Mouse (Mus musculus) cerebellum, postnatal 4 days (tissue): Measurements from ENCODE around the gene Mical3.
A peak's percentile ranks its signal among the peaks of the same experiment; 100 is the strongest.

ENCODE experiments used
- DNase-seq, 2 experiments: peaks; one replicate each; pipeline ENCODE4 v3.0.0; 2022; ENCODE audit warnings: low spot score in 2 of 2, mixed read lengths in 1 of 2

Mical3 gene

DNA sequence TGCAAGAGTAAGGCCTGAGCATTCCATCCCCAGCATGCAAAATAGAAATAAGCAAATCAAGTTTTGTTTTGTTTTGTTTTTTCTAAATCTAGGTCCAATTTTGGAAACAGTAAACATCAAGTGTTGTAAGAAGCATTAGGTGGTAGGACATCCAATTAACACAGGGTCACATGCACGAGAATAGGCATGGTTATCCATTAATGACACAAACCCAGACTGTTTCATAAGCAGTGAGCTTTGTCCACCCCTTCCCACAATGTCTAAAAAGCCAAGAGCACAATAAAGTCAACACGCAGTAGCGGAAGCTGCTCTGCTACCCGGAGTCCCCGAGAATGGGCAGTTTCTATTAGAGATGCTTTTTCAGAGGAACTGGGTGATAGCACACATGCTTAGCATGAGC is 225.7 kb downstream of the Mical3 start:
- DNase-seq, result no peak

DNA sequence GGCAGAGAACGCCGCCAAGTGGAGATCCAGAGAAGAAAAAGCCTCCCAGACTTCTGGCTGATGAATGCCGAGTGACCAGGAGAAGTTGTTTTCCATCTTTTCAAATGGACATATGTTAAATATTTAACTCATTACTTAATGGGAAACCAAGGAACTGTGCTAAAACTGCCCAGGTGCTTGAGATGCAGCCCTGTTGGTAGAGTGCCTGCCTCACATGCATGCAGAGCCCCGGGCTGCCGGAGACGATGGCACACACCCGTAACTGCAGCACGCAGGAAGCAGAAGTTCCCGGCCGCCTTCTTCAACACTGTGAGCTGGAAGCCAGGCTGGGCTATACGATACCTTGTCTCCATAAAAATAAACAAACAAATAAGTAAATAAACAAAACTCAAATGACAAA is 226.8 kb downstream of the Mical3 start:
- no peak for DNase-seq

DNA sequence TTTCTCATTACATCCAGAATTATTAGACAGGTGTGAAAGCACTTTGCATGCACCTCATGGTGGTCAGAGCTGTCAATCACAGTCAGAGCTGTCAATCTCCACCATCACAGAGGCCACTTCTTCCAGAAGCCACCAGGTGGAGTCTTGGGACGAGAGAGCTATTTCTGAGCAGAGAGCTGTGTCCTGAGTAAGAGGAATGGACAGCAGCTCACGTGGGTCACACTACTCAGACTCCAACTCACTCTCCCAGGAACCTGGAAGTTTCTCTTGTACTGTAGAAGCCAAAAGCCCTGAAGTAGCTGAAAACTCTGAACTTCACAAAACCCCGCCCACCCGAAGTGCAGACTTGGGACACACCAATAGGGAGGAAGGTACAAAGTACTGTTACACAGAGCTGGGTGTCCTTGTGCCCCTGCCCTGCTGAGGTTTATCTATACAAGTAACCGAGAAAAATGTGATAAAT is 227.3 kb downstream of the Mical3 start:
- DNase-seq, result no peak

DNA sequence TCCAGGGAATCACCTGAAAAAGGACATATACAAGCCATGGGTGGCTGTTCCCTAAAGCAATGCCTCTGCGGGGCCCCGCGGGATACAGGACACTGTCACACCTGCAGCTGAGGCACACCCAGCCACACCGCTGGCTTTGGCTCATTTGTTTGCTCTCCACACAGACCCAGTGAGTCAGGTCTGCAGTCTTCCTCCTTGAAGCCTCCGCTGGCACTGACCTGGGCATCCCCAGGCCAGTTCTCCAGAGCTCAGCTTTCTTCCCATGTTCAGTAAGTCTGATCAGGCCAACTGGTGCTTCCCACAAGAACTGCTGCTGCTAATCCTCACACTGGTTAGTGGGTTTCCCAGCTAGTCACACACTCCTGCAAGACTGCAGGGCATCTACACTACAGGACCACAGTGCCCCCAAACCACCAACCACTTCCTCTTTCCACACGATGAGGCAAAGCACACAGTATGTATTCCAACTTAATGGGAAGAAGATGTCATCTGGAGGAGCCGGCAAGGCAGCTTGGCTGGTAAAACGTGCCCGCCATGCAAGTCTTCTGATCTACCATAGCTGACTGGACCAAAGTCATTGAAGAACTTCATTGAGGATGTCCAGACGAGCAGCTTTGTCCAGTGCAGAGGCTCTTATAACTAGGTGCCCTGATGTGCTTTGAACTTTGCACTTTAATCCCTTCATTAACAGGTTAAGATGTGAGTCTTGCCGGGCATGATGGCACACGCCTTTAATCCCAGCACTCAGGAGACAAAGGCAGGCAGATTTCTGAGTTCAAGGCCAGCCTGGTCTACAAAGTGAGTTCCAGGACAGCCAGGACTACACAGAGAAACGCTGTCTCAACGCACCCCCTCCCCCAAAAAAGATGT is 228.8 kb downstream of the Mical3 start:
- DNase-seq, result no peak

DNA sequence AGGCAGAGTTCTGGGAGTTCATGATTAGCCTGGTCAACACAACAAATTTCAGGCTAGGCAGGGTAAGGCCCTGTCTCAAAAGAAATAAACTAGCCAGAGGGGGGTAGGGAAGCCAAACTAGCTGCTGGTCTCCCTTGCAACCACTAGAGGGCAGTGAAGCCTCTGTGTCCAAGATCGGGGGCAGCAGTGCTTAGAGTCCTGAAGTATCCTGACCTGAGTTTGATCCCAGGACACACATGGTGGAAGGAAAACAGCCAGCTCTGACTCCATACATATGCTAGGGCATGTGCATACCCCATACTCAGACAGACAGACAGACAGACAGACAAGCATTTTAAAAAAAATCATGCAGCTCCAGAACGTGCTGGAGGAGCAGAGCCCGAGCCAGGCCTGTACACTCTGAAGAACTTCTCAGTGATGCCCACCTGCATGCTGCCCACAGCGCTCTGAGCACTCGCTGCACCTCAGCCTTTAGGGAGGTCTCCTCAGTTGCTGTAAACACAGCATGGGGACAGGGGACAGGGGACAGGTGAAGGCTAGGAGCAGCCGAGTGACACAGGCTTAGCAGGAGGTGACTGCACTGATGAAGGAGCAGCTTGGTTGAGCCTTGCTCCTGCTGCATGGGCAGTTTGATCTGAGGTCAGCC is 232.5 kb downstream of the Mical3 start:
- peak in 1 of 2 experiments; percentile 30 for DNase-seq

DNA sequence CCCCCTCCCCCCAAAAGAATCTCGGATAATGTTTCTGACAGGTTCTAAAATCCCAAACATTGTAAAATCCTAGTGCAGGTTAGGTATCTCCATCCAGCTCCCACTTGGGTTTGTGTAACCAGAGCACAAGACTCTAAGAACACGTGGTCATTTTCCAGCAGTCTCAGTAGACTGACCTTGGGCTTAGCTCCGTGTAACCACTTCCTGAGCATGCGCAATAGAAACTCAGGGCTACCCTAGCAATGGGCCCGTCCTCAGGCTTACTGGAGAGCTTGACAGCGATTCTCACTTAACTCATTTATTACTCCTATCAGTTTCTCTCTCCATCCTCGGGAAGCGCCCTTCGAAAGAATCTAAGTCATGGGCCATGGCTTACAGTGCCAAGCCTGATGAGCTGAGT is 236.3 kb downstream of the Mical3 start:
- no peak for DNase-seq

DNA sequence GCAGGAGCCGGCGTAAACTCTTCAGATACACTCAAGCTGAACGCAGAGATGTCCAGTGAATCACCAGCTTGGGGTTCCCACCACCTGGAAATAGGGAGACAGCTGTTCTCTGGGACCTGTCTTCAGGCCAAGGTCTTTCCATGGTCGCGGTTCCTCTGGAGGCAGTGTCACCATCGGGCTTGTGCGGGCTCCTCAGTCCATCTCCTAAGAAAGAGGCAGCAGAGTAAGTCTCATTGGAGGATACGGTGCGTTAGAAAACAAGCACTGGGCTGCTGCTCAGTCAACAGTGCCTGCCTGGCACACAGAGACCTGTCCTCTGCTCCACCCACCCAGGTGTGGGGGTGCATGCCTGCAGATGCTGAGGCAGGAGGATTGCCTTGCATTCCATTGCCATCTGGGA is 236.7 kb downstream of the Mical3 start:
- no peak for DNase-seq

DNA sequence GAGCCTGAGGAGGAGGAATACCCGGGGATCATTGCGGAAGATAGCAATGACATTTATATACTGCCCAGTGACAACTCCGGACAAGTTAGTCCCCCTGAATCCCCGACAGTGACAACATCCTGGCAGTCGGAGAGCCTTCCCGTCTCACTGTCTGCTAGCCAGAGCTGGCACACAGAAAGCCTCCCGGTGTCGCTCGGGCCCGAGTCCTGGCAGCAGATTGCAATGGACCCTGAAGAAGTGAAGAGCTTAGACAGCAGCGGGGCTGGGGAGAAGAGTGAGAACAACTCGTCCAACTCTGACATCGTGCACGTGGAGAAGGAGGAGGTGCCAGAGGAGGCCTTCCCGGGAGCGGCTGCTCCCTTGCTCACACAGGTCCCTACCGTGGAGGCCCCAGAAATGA is 244.1 kb downstream of the Mical3 start:
- DNase-seq, result peak in 1 of 2 experiments; percentile 35

DNA sequence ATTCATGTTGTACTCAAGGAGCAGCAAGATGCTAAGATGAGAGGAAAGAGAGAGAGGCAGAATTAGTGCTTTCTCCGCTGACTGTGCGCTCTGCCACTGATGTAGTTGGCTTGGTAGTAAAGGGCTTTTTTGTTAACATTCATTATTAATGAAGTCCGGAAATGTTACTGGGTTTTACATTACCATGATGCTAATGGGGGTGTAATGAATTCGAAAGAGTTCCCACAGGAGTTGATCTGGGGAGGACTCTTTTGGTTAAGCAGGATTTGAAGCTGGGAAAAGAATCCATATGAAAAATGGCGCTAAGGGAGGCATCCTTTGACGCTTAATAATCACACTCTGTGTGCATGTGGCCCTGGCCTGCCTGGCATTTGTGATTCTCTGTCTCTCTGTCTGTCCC is 246.4 kb downstream of the Mical3 start:
- DNase-seq, result no peak
